Mouse (Mus musculus) left cerebral cortex, postnatal 10 days (tissue): Measurements from ENCODE around the gene Synpr. TPM values are rescaled to one million over a fixed set of nuclear protein-coding genes. Genes with fewer than 3 reads are reported as not detected.

Source experiments
- DNase-seq, 2 experiments: peaks; one replicate each; pipeline ENCODE4 v3.0.0; 2021 to 2022; ENCODE audit warnings: low spot score in 2 of 2, mixed read lengths in 1 of 2; ENCODE audit errors: extremely low spot score in 1 of 2
- intact Hi-C: fragments of 180-260 bp; cut with DNase I; formaldehyde crosslinking; loops from one replicate; pipeline ENCODE4 v1.15.1; 2025
- total RNA-seq, 2 experiments: library from RNA; stranded (reverse); gene quantifications; 2 replicates each; pipeline ENCODE4 v1.2.3; 2021

Gene Synpr
- total RNA-seq, 2 experiments from 2014 or later = 132 to 143 TPM

DNA sequence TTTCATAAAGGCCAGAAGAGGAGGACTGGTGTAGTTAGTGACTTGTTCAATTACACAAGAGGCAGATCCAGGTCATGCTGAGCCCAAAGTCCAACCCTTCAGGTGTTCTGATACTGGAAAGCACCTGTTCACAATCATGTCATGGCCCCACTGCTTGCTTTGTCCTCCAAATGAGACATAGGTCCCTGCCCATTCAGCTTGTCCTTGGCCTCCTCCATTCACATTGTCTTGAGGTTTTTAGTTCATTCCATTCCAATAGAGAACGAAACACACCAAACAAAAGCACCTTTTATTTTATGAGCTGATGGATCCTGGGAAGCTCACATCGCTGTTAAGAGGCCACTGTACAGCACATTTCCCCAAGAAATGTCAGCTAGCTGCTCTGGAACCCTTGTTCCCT lies 184.6 kb downstream of the Synpr start:
- intact Hi-C loops = no loop called here

DNA sequence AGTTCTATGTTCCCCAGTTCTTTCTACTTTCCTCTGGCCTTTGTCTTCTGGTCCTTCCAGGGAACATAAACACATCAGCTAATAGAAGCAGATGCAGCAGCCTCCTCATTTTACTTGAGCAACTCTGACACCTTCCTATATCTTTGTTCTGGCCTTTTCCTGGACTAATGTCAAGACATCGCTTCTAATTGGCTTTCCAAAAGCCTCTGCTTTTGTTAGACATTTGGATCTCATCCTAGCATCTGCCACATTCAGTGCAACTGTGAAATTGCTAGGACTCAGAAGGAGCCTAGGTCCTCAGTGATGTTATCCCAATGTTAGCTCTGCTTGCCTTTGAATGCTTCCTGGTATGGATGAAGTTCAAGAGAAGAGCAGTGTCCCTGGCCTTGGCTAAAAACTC lies 193.2 kb downstream of the Synpr start:
- no peak for DNase-seq
- intact Hi-C loops = no loop called here

More for the DNA sequence above, 184.6 kb downstream of the Synpr start:
- no peak for DNase-seq

DNA sequence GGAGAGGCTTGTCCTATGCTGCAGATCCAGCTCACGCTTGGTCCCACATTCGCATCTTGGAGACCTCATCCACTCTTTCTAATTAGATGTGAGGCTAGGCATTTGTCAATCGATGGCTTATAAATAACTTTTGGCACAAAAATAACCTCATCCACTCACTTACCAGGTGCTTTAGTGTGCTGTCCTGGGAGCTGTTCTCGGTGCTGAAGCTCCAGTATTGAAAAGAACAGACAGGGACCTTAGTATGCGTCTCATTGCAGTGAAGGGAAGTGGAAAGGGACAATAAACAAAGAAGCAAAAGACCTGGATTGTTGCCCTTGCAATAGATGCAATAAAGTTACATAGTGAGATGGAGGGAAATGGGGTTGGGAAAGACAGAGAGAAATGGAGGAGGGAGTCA lies 220.8 kb downstream of the Synpr start:
- intact Hi-C loops = no loop called here
- DNase-seq = no peak

DNA sequence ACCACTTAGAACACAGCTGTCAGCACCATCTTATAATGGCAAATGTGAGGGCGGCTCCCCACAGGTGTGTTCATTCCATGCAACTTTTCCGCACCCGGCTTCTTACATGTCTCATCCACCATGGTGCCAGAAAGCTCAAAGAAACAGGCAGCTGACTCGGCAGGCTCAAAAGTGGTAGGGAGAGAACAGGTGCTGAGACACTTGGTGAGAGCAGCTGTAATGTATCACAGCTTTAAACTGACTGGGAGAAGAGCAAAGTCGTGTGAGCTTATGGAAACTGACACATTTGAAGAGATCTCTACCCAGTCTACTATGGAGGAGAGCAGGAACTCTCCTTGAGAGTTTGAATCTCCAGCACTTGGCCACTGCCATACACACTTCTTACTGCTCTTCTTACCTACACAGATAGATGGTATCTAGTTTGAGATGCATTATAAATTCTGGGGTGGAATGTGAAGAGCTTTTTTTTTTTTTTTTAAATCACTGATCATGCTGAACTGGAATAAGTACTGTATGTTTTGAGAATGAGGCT lies 234.1 kb downstream of the Synpr start:
- no peak for DNase-seq
- intact Hi-C loops = no loop called here

DNA sequence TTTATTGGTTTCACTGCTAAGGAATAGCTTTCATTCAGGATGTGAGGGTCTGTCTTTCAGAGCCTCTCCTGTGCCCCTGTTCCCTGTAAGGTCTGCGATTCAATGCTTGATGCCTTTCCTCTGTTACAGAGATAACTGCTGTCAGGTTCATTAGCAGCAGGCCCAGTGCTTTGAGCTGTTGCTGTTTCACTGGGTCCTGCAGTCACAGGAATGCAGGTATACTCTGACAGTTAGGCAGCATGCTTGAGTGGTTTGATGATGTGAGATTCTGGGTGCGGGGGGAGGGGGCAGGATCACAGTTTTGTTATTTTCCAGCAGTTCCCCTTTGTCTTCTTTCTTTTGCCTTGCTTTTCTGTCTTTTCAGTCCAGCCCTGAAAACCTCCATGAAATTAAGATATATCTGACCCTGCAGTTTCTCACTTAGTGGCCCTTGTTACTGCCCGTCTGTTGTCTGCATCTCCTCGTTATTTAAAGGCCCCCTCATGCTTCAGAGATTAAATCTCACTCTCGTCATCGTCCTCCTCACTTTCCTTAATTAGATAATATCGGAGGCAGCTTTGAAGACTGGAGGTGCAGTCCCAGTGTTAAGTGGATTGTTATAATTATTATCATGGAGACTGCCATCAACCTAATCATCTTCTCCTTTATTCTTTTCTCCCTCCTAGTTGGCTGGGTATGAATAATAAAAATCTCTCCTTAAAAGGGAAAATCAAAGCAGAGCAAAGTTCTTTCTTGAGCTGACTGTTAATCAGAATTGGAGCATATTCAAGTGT lies 234.8 kb downstream of the Synpr start:
- no peak for DNase-seq

DNA sequence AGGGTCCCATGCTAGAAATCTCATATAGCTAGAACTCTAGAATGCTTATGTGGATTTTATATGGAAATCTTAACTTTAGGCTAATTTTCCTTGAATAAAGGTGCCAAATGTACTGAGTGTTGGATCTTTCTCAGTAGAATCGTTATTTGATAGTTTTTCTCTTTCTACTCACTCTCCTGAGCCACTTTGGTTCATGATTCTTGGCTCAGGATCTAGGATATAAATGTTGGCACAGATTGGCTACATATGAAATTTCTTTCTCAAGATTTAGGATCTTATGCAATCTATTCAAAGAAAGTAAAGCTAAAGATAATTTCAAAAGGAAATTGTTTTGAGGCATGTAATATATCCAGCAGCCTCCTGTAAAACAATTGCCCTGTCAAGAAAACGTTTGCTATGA lies 263.2 kb downstream of the Synpr start:
- intact Hi-C loops = no loop called here
- no peak for DNase-seq

More for the DNA sequence above, 234.8 kb downstream of the Synpr start:
- intact Hi-C loops = no loop called here

- intact Hi-C loops = no loop called here
- DNase-seq = no peak
Observed at GRCm38 (mm10) chr14:13551209-13551608, 266.6 kb downstream of the Synpr start.

GRCm38 (mm10) chr14:13553616-13554370 lies 269.2 kb downstream of the Synpr start:
- DNase-seq = no peak
- intact Hi-C loops = no loop called here

GRCm38 (mm10) chr14:13554631-13555030 lies 270.1 kb downstream of the Synpr start:
- peak in 1 of 2 experiments; percentile 5 for DNase-seq

DNA sequence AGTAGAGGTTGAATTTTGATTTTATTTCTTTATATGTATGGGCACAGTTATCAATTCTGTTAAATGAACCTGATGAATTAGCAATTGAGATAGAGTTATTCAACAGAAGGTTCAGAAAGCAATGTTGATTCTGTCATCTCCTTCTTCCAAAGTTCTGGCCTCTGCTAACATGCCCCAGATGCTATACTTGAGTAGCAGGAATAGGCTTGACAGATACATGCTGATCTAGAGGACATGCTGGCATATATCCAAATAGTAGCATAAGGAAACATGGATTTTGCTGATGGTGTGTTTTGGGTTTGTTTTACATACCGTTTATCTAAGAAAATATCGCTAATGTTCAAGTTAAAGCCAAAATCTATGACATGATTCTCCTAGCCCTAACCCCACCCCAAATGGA lies 273.5 kb downstream of the Synpr start:
- DNase-seq = no peak
- intact Hi-C loops = no loop called here

More at GRCm38 (mm10) chr14:13554631-13555030, 270.1 kb downstream of the Synpr start:
- intact Hi-C loops = no loop called here

DNA sequence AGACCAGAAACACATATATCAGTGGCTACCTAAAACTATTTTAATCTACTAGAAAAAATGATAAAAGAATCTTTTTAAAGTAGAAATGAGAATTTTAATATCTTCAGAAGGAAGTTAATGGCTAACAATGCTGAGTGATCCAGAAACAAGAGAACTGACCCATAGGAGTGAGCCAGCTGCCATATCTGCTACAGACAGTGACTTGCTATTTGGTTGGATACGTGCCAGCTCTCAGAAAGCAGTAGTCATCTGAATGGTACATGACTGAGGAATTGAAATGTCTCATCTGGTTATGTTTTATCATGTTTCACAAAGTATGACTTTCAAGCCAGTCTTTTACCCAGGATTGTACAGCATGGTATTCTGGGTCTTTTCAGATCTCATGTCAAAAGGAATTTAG lies 282.7 kb downstream of the Synpr start:
- DNase-seq = no peak
- intact Hi-C loops = no loop called here

- DNase-seq = no peak
- intact Hi-C loops = no loop called here
Observed at GRCm38 (mm10) chr14:13567996-13568395, 283.4 kb downstream of the Synpr start.

GRCm38 (mm10) chr14:13571941-13572340 lies 287.4 kb downstream of the Synpr start:
- no peak for DNase-seq
- intact Hi-C loops = no loop called here

GRCm38 (mm10) chr14:13572530-13572929 lies 287.9 kb downstream of the Synpr start:
- intact Hi-C loops = no loop called here
- no peak for DNase-seq

DNA sequence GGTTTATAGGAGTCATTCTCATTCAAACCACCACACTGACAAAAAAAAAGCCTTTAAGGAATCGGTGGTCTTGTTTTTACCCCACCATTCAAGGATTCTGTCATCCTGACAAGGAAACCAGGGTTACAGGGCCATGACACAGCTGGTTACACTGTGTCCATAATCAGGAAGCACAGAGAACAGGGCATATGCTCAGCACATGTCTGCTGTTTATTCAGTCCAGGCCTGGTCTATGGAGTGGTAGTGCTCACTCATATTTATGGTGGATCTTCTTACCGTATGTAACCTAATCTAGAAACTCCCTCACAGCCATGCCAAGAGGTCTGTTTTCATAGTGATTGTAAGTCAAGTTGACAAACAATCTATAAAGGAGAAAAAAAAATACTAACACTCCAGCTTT lies 293.5 kb downstream of the Synpr start:
- intact Hi-C loops = no loop called here
- no peak for DNase-seq

GRCm38 (mm10) chr14:13578744-13579143 lies 294.2 kb downstream of the Synpr start:
- intact Hi-C loops = no loop called here
- DNase-seq = no peak

GRCm38 (mm10) chr14:13593321-13593940 lies 308.9 kb downstream of the Synpr start:
- peak in 1 of 2 experiments; percentile 23 for DNase-seq
- intact Hi-C loops = no loop called here

DNA sequence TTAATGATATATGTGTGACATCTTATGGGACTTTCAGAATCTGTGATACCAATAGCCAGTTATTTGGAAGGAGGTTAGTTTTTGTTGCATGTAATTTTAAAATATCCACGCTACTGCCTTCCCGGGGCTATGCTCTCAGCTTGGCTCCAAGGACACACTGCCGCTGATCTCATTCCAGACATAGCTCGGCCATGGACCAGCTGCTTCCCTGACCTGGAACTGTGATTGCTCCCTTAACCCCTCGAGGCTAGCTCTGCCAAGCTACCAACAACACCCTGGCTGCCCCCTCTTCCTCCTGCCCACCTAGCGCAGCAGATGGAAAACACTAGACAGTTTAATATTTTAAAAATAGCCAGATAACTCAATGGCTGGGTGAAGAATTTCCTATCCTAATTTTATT lies 311.7 kb downstream of the Synpr start:
- intact Hi-C loops = no loop called here
- DNase-seq = no peak

DNA sequence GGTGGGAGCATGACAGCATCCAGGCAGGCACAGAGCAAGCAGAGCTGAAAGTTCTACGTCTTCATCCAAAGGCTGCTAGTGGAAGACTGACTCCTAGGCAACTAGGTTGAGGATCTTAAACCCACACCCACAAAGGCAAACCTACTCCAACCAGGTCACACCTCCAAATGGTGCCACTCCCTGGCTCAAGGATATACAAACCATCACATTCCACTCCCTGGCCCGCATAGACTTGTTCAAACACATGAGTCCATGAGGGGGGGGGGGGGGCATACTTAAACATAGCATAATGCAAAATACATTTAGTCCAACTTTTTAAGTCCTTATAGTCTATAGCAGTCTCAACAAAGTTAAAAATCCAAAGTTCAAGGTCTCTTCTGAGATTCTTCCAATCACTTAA lies 312.6 kb downstream of the Synpr start:
- intact Hi-C loops = no loop called here

GRCm38 (mm10) chr14:13620531-13620930 lies 336.0 kb downstream of the Synpr start:
- intact Hi-C loops = no loop called here
- peak in 1 of 2 experiments; percentile 19 for DNase-seq

More for the DNA sequence above, 312.6 kb downstream of the Synpr start:
- no peak for DNase-seq
